Mouse (Mus musculus) midbrain, embryonic 14.5 days (tissue): Measurements from ENCODE around the gene Ap1m2. TPM values are rescaled to one million over a fixed set of nuclear protein-coding genes. Genes with fewer than 3 reads are reported as not detected.

Experiments used
- ATAC-seq: fragments of 200-750 bp; cut with Nextera tagmentation; 2 replicates; pipeline ENCODE4 v1.8.0; 2017; ENCODE audit warnings: moderate number of reproducible peaks, moderate library complexity; ENCODE audit not compliant: low FRiP score, low TSS enrichment
- DNase-seq: peaks from one replicate; pipeline ENCODE4 v3.0.0-alpha.2; 2015
- H3K27ac ChIP-seq: fragments of 300-500 bp; sonication (generic); replicated peaks from 2 replicates; pipeline ENCODE4 v1.5.1; 2014; ENCODE audit warnings: mild to moderate bottlenecking, low read depth, low read length, moderate library complexity
- H3K27me3 ChIP-seq: fragments of 300-500 bp; sonication (generic); 2 replicates; pipeline ENCODE4 v1.6.1; 2014; ENCODE audit warnings: low read length, control low read depth, mixed read lengths; ENCODE audit not compliant: control insufficient read depth, insufficient read depth
- H3K36me3 ChIP-seq: fragments of 300-500 bp; sonication (generic); 2 replicates; pipeline ENCODE4 v1.6.1; 2014; ENCODE audit warnings: low read length, control low read depth; ENCODE audit not compliant: control insufficient read depth, insufficient read depth
- H3K4me1 ChIP-seq: fragments of 300-500 bp; sonication (generic); 2 replicates; pipeline ENCODE4 v1.6.1; 2014; ENCODE audit warnings: mild to moderate bottlenecking, antibody characterized with exemption, low read length, control low read depth; ENCODE audit not compliant: control insufficient read depth, insufficient read depth
- H3K4me2 ChIP-seq: fragments of 300-500 bp; sonication (generic); 2 replicates; pipeline ENCODE4 v1.6.1; 2014; ENCODE audit warnings: mild to moderate bottlenecking, low read length, moderate library complexity
- H3K4me3 ChIP-seq: fragments of 300-500 bp; sonication (generic); replicated peaks from 2 replicates; pipeline ENCODE4 v1.5.1; 2014; ENCODE audit warnings: low read depth, low read length
- H3K9ac ChIP-seq: fragments of 300-500 bp; sonication (generic); replicated peaks from 2 replicates; pipeline ENCODE4 v1.6.1; 2014; ENCODE audit warnings: mild to moderate bottlenecking, low read length, moderate library complexity
- H3K9me3 ChIP-seq: fragments of 300-500 bp; sonication (generic); 2 replicates; pipeline ENCODE4 v1.6.1; 2016; ENCODE audit warnings: low read length, control low read depth, mixed read lengths; ENCODE audit not compliant: control insufficient read depth
- WGBS: fragments of 180-500 bp; shearing (Covaris S2); extraction: QIAGEN DNeasy Blood & Tissue Kit; methylation state at CpG from one replicate; pipeline ENCODE4 v1.1.7; 2014; 5-methylcytosine and 5-hydroxymethylcytosine counted together
- polyA plus RNA-seq: library from polyadenylated mRNA; unstranded; fragments of >200 nt; fragmentation: Nextera tagmentation; extraction: Ambion mirVana; gene quantifications from 2 replicates; pipeline ENCODE4 v1.2.1, GENCODE M21; 2014

The Ap1m2 gene
- polyA plus RNA-seq, 1 experiment from 2014 or later, result 0.88 TPM

- peaks cover 36% of the 10 kb centered on the region for H3K27me3 ChIP-seq
- H3K9ac ChIP-seq, result no peak overlapping the region
- no peak for DNase-seq
- no peaks in the 10 kb centered on the region for H3K36me3 ChIP-seq
- H3K4me2 ChIP-seq, result no peak overlapping the region
- no peak overlapping the region for H3K27ac ChIP-seq
- ATAC-seq, result no peak
- 78% methylated on average over 13 of the region's 13 CpGs for WGBS
- no peaks in the 10 kb centered on the region for H3K4me1 ChIP-seq
- no peak overlapping the region for H3K4me3 ChIP-seq
- H3K9me3 ChIP-seq, result no peaks in the 10 kb centered on the region
Observed at GRCm38 (mm10) chr9:21251116-21251735, 60.9 kb downstream of the Ap1m2 start.

- Histone ChIP-seq H3K9me3 (no peaks in the 10 kb centered on the region), H3K4me2 (no peak overlapping the region), H3K4me3 (no peak overlapping the region), H3K9ac (no peak overlapping the region), H3K36me3 (no peaks in the 10 kb centered on the region), H3K4me1 (no peaks in the 10 kb centered on the region), H3K27ac (no peak overlapping the region), H3K27me3 (peaks cover 44% of the 10 kb centered on the region)
- WGBS, result 68% methylated on average over 2 of the region's 2 CpGs
- DNase-seq (no peak), ATAC-seq (no peak)
Observed at GRCm38 (mm10) chr9:21250509-21250908, 61.6 kb downstream of the Ap1m2 start.

- peaks cover 50% of the 10 kb centered on the region for H3K27me3 ChIP-seq
- no peak overlapping the region for H3K27ac ChIP-seq
- ATAC-seq (no peak), DNase-seq (no peak)
- no peak overlapping the region for H3K4me3 ChIP-seq
- no peaks in the 10 kb centered on the region for H3K9me3 ChIP-seq
- no peak overlapping the region for H3K4me2 ChIP-seq
- H3K9ac ChIP-seq, result no peak overlapping the region
- 43% methylated on average over 17 of the region's 17 CpGs for WGBS
- no peaks in the 10 kb centered on the region for H3K36me3 ChIP-seq
- H3K4me1 ChIP-seq, result no peaks in the 10 kb centered on the region
Observed at GRCm38 (mm10) chr9:21249629-21250508, 62.3 kb downstream of the Ap1m2 start.

- H3K4me2 ChIP-seq, result no peak within 1 kb of the TSS
- 1% methylated on average over 30 of the region's 30 CpGs for whole genome bisulfite sequencing
- no peak for ATAC-seq
Observed at GRCm38 (mm10) chr9:21248326-21248725, 63.8 kb downstream of the Ap1m2 start, which contains the start of gene S1pr5. Gene S1pr5 (minus strand): TSS chr9:21248443.

GRCm38 (mm10) chr9:21246342-21246741 lies 65.8 kb downstream of the Ap1m2 start:
- Histone ChIP-seq H3K27ac (no peak overlapping the region), H3K4me1 (no peaks in the 10 kb centered on the region), H3K4me3 (no peak overlapping the region), H3K36me3 (no peaks in the 10 kb centered on the region), H3K27me3 (peaks cover 77% of the 10 kb centered on the region), H3K9me3 (no peaks in the 10 kb centered on the region), H3K4me2 (no peak overlapping the region), H3K9ac (no peak overlapping the region)
- ATAC-seq (no peak), DNase-seq (no peak)
- 73% methylated on average over 1 of the region's 1 CpGs for WGBS

More at GRCm38 (mm10) chr9:21248326-21248725, 63.8 kb downstream of the Ap1m2 start, which contains the start of gene S1pr5:
- Histone ChIP-seq H3K36me3 (no peaks in the 10 kb centered on the region), H3K4me3 (no peak within 1 kb of the TSS), H3K27me3 (peaks cover 66% of the 10 kb centered on the region), H3K27ac (no peak within 1 kb of the TSS), H3K4me1 (no peaks in the 10 kb centered on the region), H3K9me3 (no peaks in the 10 kb centered on the region), H3K9ac (no peak within 1 kb of the TSS)
- no peak for DNase-seq

- no peak for ATAC-seq
- H3K9me3 ChIP-seq, result no peaks in the 10 kb centered on the region
- no peaks in the 10 kb centered on the region for H3K4me1 ChIP-seq
- peak overlapping the region; percentile 71 for H3K4me2 ChIP-seq
- DNase-seq, result no peak
- whole genome bisulfite sequencing, result 2% methylated on average over 16 of the region's 16 CpGs
- peak overlapping the region; percentile 40 for H3K4me3 ChIP-seq
- H3K36me3 ChIP-seq, result no peaks in the 10 kb centered on the region
- peaks cover 71% of the 10 kb centered on the region for H3K27me3 ChIP-seq
- H3K9ac ChIP-seq, result peak overlapping the region; percentile 46
- H3K27ac ChIP-seq, result no peak overlapping the region; the same call in 1 of the 2 replicates
Observed at GRCm38 (mm10) chr9:21245113-21245487, 67.0 kb downstream of the Ap1m2 start.

GRCm38 (mm10) chr9:21244428-21245112 lies 67.6 kb downstream of the Ap1m2 start:
- no peaks in the 10 kb centered on the region for H3K4me1 ChIP-seq
- no peaks in the 10 kb centered on the region for H3K9me3 ChIP-seq
- WGBS, result under 1% methylated on average over 72 of the region's 72 CpGs
- H3K4me3 ChIP-seq, result peak overlapping the region; percentile 40
- H3K27ac ChIP-seq, result peak overlapping the region; percentile 70
- ATAC-seq (peak; percentile 72), DNase-seq (peak; percentile 70)
- H3K36me3 ChIP-seq, result no peaks in the 10 kb centered on the region
- peak overlapping the region; percentile 46 for H3K9ac ChIP-seq
- H3K27me3 ChIP-seq, result peaks cover 66% of the 10 kb centered on the region
- H3K4me2 ChIP-seq, result peak overlapping the region; percentile 71
